Mouse (Mus musculus): Measurements from ENCODE around the gene Lamp1.
"Not testable (repeated sequence)": the region's sequence is repeated elsewhere in the genome, so short reads cannot be mapped to it uniquely, and the experiment has no call there.

Gene Lamp1

GRCm38 (mm10) chr8:13158718-13159376, at the start of gene Lamp1:
Gene Lamp1, plus strand, starts transcription at chr8:13159161.
- peak; percentile 99 for DNase-seq (ENCODE audit: low spot score)

- DNase-seq (ENCODE audit: low spot score): no peak
These were observed 49.5 kb upstream of the Lamp1 start for GRCm38 (mm10) chr8:13109416-13109960.

GRCm38 (mm10) chr8:13111917-13112316, 47.0 kb upstream of the Lamp1 start:
- no peak for DNase-seq (ENCODE audit: low spot score)

GRCm38 (mm10) chr8:13113232-13113631, 45.7 kb upstream of the Lamp1 start:
- DNase-seq (ENCODE audit: low spot score): no peak

- DNase-seq (ENCODE audit: low spot score): no peak
These were observed 41.9 kb upstream of the Lamp1 start for GRCm38 (mm10) chr8:13117096-13117495.

GRCm38 (mm10) chr8:13118516-13118915, 40.4 kb upstream of the Lamp1 start:
- no peak for DNase-seq (ENCODE audit: low spot score)

- DNase-seq (ENCODE audit: low spot score): no peak
These were observed 37.9 kb upstream of the Lamp1 start for GRCm38 (mm10) chr8:13120882-13121665.

GRCm38 (mm10) chr8:13122887-13123421, 36.0 kb upstream of the Lamp1 start:
- DNase-seq (ENCODE audit: low spot score): no peak

GRCm38 (mm10) chr8:13124897-13125296, 34.1 kb upstream of the Lamp1 start:
- no peak for DNase-seq (ENCODE audit: low spot score)

- DNase-seq (ENCODE audit: low spot score): not testable (repeated sequence)
These were observed 26.7 kb upstream of the Lamp1 start for GRCm38 (mm10) chr8:13132220-13132619.

GRCm38 (mm10) chr8:13139641-13140182, 19.2 kb upstream of the Lamp1 start:
- no peak for DNase-seq (ENCODE audit: low spot score)

GRCm38 (mm10) chr8:13141681-13142080, 17.3 kb upstream of the Lamp1 start:
- no peak for DNase-seq (ENCODE audit: low spot score)

GRCm38 (mm10) chr8:13148476-13148875, 10.5 kb upstream of the Lamp1 start:
- no peak for DNase-seq (ENCODE audit: low spot score)

GRCm38 (mm10) chr8:13149287-13149686, 9.7 kb upstream of the Lamp1 start:
- no peak for DNase-seq (ENCODE audit: low spot score)

GRCm38 (mm10) chr8:13149866-13150265, 9.1 kb upstream of the Lamp1 start:
- no peak for DNase-seq (ENCODE audit: low spot score)

- DNase-seq (ENCODE audit: low spot score): no peak
These were observed 8.0 kb upstream of the Lamp1 start for GRCm38 (mm10) chr8:13150929-13151328.

- no peak for DNase-seq (ENCODE audit: low spot score)
These were observed 4.9 kb upstream of the Lamp1 start for GRCm38 (mm10) chr8:13154099-13154498.

GRCm38 (mm10) chr8:13155358-13155757, 3.6 kb upstream of the Lamp1 start:
- no peak for DNase-seq (ENCODE audit: low spot score)

GRCm38 (mm10) chr8:13156327-13157097, 2.4 kb upstream of the Lamp1 start:
- DNase-seq (ENCODE audit: low spot score): no peak

- DNase-seq (ENCODE audit: low spot score): no peak
These were observed 468 bp downstream of the Lamp1 start for GRCm38 (mm10) chr8:13159377-13159881.

GRCm38 (mm10) chr8:13160691-13161090, 1.7 kb downstream of the Lamp1 start:
- DNase-seq (ENCODE audit: low spot score): no peak

GRCm38 (mm10) chr8:13162098-13162497, 3.1 kb downstream of the Lamp1 start:
- DNase-seq (ENCODE audit: low spot score): no peak
